Mouse (Mus musculus): ENCODE data around the gene Mat2a. TPM values are rescaled to one million over a fixed set of nuclear protein-coding genes. Genes with fewer than 3 reads are reported as not detected.
A peak's percentile ranks its signal among the peaks of the same experiment; 100 is the strongest.

Mat2a gene
- total and polyA plus RNA-seq, 3 experiments, result 319 to 3,179 (median 357) TPM

GRCm38 (mm10) chr6:72447487-72447886 is 8.1 kb upstream of the Mat2a start:
- no peak for DNase-seq (ENCODE audit: low read depth, low spot score)
- Histone ChIP-seq H3K79me2 (ENCODE audit: control insufficient read depth, insufficient read depth, low read length, poor library complexity) (no peaks in the 10 kb centered on the region), H3K27ac (ENCODE audit: control insufficient read depth, low read depth, low read length) (no peak overlapping the region), H3K36me3 (ENCODE audit: control insufficient read depth in 1 of 2, insufficient read depth in 2 of 2, low read length in 2 of 2) (peaks cover 0 to 6% of the 10 kb centered on the region in 2 experiments; a peak in 2 of 4 replicates), H3K27me3 (ENCODE audit: control insufficient read depth in 1 of 2, insufficient read depth in 2 of 2, low read length in 2 of 2) (no peaks in the 10 kb centered on the region), H3K9ac (ENCODE audit: control insufficient read depth, low read depth, low read length, poor library complexity, severe bottlenecking) (no peak overlapping the region), H3K9me3 (replicated peaks; ENCODE audit: insufficient read depth, low read length) (no peaks in the 10 kb centered on the region), H3K4me1 (ENCODE audit: control insufficient read depth in 1 of 2, insufficient read depth in 2 of 2, low read length in 2 of 2) (peaks cover 0 to 3% of the 10 kb centered on the region in 2 experiments; a peak in 2 of 4 replicates), H3K4me3 (ENCODE audit: control insufficient read depth in 1 of 2, insufficient read depth in 1 of 2, low read depth in 2 of 2, low read length in 2 of 2) (no peak overlapping the region)
- TF ChIP-seq GATA1 (IDR thresholded peaks at IDR 0.05; ENCODE audit: low read depth, low read length) (0 out of 2 replicates have a peak, but pooled peaks have one; percentile 11), TCF12 (IDR thresholded peaks at IDR 0.05; ENCODE audit: low read depth, low read length) (no peak)

- peaks cover 5 to 14% of the 10 kb centered on the region in 2 experiments for H3K4me1 ChIP-seq (ENCODE audit: control insufficient read depth in 1 of 2, insufficient read depth in 2 of 2, low read length in 2 of 2)
- H3K9me3 ChIP-seq (replicated peaks; ENCODE audit: insufficient read depth, low read length), result no peaks in the 10 kb centered on the region
- H3K36me3 ChIP-seq (ENCODE audit: control insufficient read depth in 1 of 2, insufficient read depth in 2 of 2, low read length in 2 of 2), result peaks cover 0 to 15% of the 10 kb centered on the region in 2 experiments; a peak in 2 of 4 replicates
- H3K4me3 ChIP-seq (ENCODE audit: control insufficient read depth in 1 of 2, insufficient read depth in 1 of 2, low read depth in 2 of 2, low read length in 2 of 2), result no peak overlapping the region
- H3K27me3 ChIP-seq (ENCODE audit: control insufficient read depth in 1 of 2, insufficient read depth in 2 of 2, low read length in 2 of 2), result no peaks in the 10 kb centered on the region
- no peak overlapping the region for H3K27ac ChIP-seq (ENCODE audit: control insufficient read depth, low read depth, low read length)
- H3K79me2 ChIP-seq (ENCODE audit: control insufficient read depth, insufficient read depth, low read length, poor library complexity), result peaks cover 6% of the 10 kb centered on the region
- H3K9ac ChIP-seq (ENCODE audit: control insufficient read depth, low read depth, low read length, poor library complexity, severe bottlenecking), result no peak overlapping the region
- no peak for TF ChIP-seq MYC (IDR thresholded peaks at IDR 0.05; ENCODE audit: low read depth, low read length)
- no peak for TF ChIP-seq GATA1 (IDR thresholded peaks at IDR 0.05; ENCODE audit: low read depth, low read length)
- no peak for TF ChIP-seq TBP (IDR thresholded peaks at IDR 0.05; ENCODE audit: low read depth, low read length)
- no peak for TF ChIP-seq CTCF (IDR thresholded peaks at IDR 0.05 in 2 of 3, conservative IDR thresholded peaks at IDR 0.05 in 1 of 3; ENCODE audit: control insufficient read depth in 1 of 3, insufficient read depth in 1 of 3, low read depth in 2 of 3, low read length in 3 of 3, poor library complexity in 1 of 3, severe bottlenecking in 1 of 3)
- no peak for TF ChIP-seq NELFE (IDR thresholded peaks at IDR 0.05; ENCODE audit: low read depth, low read length)
- TF ChIP-seq SMC3 (IDR thresholded peaks at IDR 0.05; ENCODE audit: low read depth, low read length), result no peak
- TF ChIP-seq CHD2 (IDR thresholded peaks at IDR 0.05; ENCODE audit: low read length), result no peak
- no peak for TF ChIP-seq POLR2AphosphoS5 (IDR thresholded peaks at IDR 0.05; ENCODE audit: borderline replicate concordance, low read depth, low read length)
- DNase-seq (ENCODE audit: low read depth, low spot score), result no peak
These were observed 5.7 kb upstream of the Mat2a start for GRCm38 (mm10) chr6:72445011-72445410.

GRCm38 (mm10) chr6:72442921-72443604 is 3.7 kb upstream of the Mat2a start:
- no peak overlapping the region for H3K27ac ChIP-seq (ENCODE audit: control insufficient read depth, low read depth, low read length)
- no peaks in the 10 kb centered on the region for H3K27me3 ChIP-seq (ENCODE audit: control insufficient read depth in 1 of 2, insufficient read depth in 2 of 2, low read length in 2 of 2)
- no peak overlapping the region for H3K9ac ChIP-seq (ENCODE audit: control insufficient read depth, low read depth, low read length, poor library complexity, severe bottlenecking)
- no peak overlapping the region for H3K4me3 ChIP-seq (ENCODE audit: control insufficient read depth in 1 of 2, insufficient read depth in 1 of 2, low read depth in 2 of 2, low read length in 2 of 2)
- H3K9me3 ChIP-seq (replicated peaks; ENCODE audit: insufficient read depth, low read length), result no peaks in the 10 kb centered on the region
- TF ChIP-seq ZNF384 (IDR thresholded peaks at IDR 0.05; ENCODE audit: low read depth, low read length) (no peak), GATA1 (IDR thresholded peaks at IDR 0.05; ENCODE audit: low read depth, low read length) (no peak), HCFC1 (IDR thresholded peaks at IDR 0.05; ENCODE audit: low read depth, low read length) (no peak), UBTF (IDR thresholded peaks at IDR 0.05; ENCODE audit: borderline replicate concordance, insufficient read depth, low read depth, low read length) (no peak), ELF1 (IDR thresholded peaks at IDR 0.05; ENCODE audit: low read depth, low read length) (no peak), NELFE (IDR thresholded peaks at IDR 0.05; ENCODE audit: low read depth, low read length) (no peak), CTCF (IDR thresholded peaks at IDR 0.05 in 2 of 3, conservative IDR thresholded peaks at IDR 0.05 in 1 of 3; ENCODE audit: control insufficient read depth in 1 of 3, insufficient read depth in 1 of 3, low read depth in 2 of 3, low read length in 3 of 3, poor library complexity in 1 of 3, severe bottlenecking in 1 of 3) (no peak), EP300 (IDR thresholded peaks at IDR 0.05; ENCODE audit: low read depth in 1 of 2, low read length in 2 of 2) (no peak)
- peaks cover 3 to 15% of the 10 kb centered on the region in 2 experiments; a peak in 3 of 4 replicates for H3K36me3 ChIP-seq (ENCODE audit: control insufficient read depth in 1 of 2, insufficient read depth in 2 of 2, low read length in 2 of 2)
- peaks cover 22% of the 10 kb centered on the region for H3K79me2 ChIP-seq (ENCODE audit: control insufficient read depth, insufficient read depth, low read length, poor library complexity)
- DNase-seq (ENCODE audit: low read depth, low spot score), result no peak
- peaks cover 5 to 14% of the 10 kb centered on the region in 2 experiments for H3K4me1 ChIP-seq (ENCODE audit: control insufficient read depth in 1 of 2, insufficient read depth in 2 of 2, low read length in 2 of 2)

Data from MEL (cell line).